Mouse (Mus musculus) stomach, postnatal 0 days (tissue): ENCODE results near the gene Lgals9.

Experiments
- CTCF ChIP-seq: IDR thresholded peaks from 2 replicates; pipeline ENCODE4 v1.5.1; 2016; ENCODE audit warnings: antibody characterized with exemption, low read depth, mild to moderate bottlenecking, moderate library complexity
- EP300 ChIP-seq: optimal IDR thresholded peaks from 2 replicates; pipeline ENCODE3; 2016; ENCODE audit warnings: antibody characterized with exemption

- TF ChIP-seq CTCF (no peak), EP300 (no peak)
Observed at GRCm38 (mm10) chr11:78959367-78959766, 25.4 kb downstream of the Lgals9 start.
